Mouse (Mus musculus): ENCODE data around the gene Fxyd3. TPM values are rescaled to one million over a fixed set of nuclear protein-coding genes. Genes with fewer than 3 reads are reported as not detected.

The Fxyd3 gene
- polyA plus RNA-seq, 1 experiment from 2014 or later = not detected

- Histone ChIP-seq H3K4me1 (ENCODE audit: control insufficient read depth, insufficient read depth, low read length) (no peaks in the 10 kb centered on the region), H3K9me3 (ENCODE audit: control insufficient read depth, low read length) (no peaks in the 10 kb centered on the region), H3K9ac (replicated peaks; ENCODE audit: low read length) (no peak overlapping the region), H3K27me3 (ENCODE audit: control insufficient read depth, insufficient read depth, low read length) (peaks cover 14% of the 10 kb centered on the region), H3K27ac (replicated peaks; ENCODE audit: low read depth, low read length) (no peak overlapping the region), H3K4me2 (ENCODE audit: low read length) (no peak overlapping the region), H3K4me3 (replicated peaks; ENCODE audit: low read depth, low read length) (no peak overlapping the region), H3K36me3 (ENCODE audit: control insufficient read depth, insufficient read depth, low read length) (no peaks in the 10 kb centered on the region)
- no peak for ATAC-seq (ENCODE audit: low FRiP score, low TSS enrichment)
- WGBS = 80% methylated on average over 5 of the region's 5 CpGs
- DNase-seq = no peak
Observed at GRCm38 (mm10) chr7:31057730-31058129, 18.8 kb downstream of the Fxyd3 start.

- H3K4me3 ChIP-seq (replicated peaks; ENCODE audit: low read depth, low read length) = no peak within 1 kb of the TSS
- H3K9me3 ChIP-seq (ENCODE audit: control insufficient read depth, low read length) = no peaks in the 10 kb centered on the region
- H3K4me2 ChIP-seq (ENCODE audit: low read length) = no peak within 1 kb of the TSS
- peaks cover 21% of the 10 kb centered on the region for H3K27me3 ChIP-seq (ENCODE audit: control insufficient read depth, insufficient read depth, low read length)
- H3K9ac ChIP-seq (replicated peaks; ENCODE audit: low read length) = no peak within 1 kb of the TSS
- no peaks in the 10 kb centered on the region for H3K36me3 ChIP-seq (ENCODE audit: control insufficient read depth, insufficient read depth, low read length)
- 71% methylated on average over 2 of the region's 2 CpGs for WGBS
- no peak within 1 kb of the TSS for H3K27ac ChIP-seq (replicated peaks; ENCODE audit: low read depth, low read length)
- 0 out of 2 replicates have a peak, but pooled peaks cover 3% of the 10 kb centered on the region for H3K4me1 ChIP-seq (ENCODE audit: control insufficient read depth, insufficient read depth, low read length)
- DNase-seq (no peak), ATAC-seq (ENCODE audit: low FRiP score, low TSS enrichment) (no peak)
Observed at GRCm38 (mm10) chr7:31057071-31057470, 19.4 kb downstream of the Fxyd3 start, which contains the start of gene Fxyd1. TSS of gene Fxyd1 (minus strand) at chr7:31057199.

DNA sequence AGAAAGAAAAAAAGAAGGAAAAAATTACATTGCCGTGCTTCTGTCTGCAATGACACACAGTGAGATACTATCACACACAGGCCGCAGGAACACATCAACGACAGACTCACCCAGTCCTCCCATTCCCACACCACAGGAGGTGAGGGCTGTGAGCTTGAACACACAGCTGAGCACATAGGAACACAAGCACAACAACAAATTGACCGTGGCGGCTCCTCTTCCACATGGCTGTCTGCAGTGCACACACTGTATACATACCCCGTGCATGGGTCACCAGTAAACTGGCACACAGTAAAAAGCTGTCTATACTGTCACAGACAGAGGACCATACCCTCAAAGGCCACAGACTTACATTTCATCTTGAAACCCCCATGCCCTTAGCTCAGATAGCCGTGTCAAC is 20.1 kb downstream of the Fxyd3 start:
- Histone ChIP-seq H3K27ac (replicated peaks; ENCODE audit: low read depth, low read length) (no peak overlapping the region), H3K4me1 (ENCODE audit: control insufficient read depth, insufficient read depth, low read length) (peaks cover 3% of the 10 kb centered on the region; the same call in 1 of the 2 replicates), H3K9me3 (ENCODE audit: control insufficient read depth, low read length) (no peaks in the 10 kb centered on the region), H3K27me3 (ENCODE audit: control insufficient read depth, insufficient read depth, low read length) (peaks cover 27% of the 10 kb centered on the region), H3K9ac (replicated peaks; ENCODE audit: low read length) (no peak overlapping the region), H3K4me2 (ENCODE audit: low read length) (no peak overlapping the region), H3K4me3 (replicated peaks; ENCODE audit: low read depth, low read length) (no peak overlapping the region), H3K36me3 (ENCODE audit: control insufficient read depth, insufficient read depth, low read length) (no peaks in the 10 kb centered on the region)
- WGBS = 79% methylated on average over 7 of the region's 7 CpGs
- DNase-seq (no peak), ATAC-seq (ENCODE audit: low FRiP score, low TSS enrichment) (no peak)

GRCm38 (mm10) chr7:31055883-31056282 is 20.6 kb downstream of the Fxyd3 start:
- Histone ChIP-seq H3K4me2 (ENCODE audit: low read length) (no peak overlapping the region), H3K36me3 (ENCODE audit: control insufficient read depth, insufficient read depth, low read length) (no peaks in the 10 kb centered on the region), H3K9me3 (ENCODE audit: control insufficient read depth, low read length) (no peaks in the 10 kb centered on the region), H3K9ac (replicated peaks; ENCODE audit: low read length) (no peak overlapping the region), H3K4me3 (replicated peaks; ENCODE audit: low read depth, low read length) (no peak overlapping the region), H3K27ac (replicated peaks; ENCODE audit: low read depth, low read length) (no peak overlapping the region), H3K4me1 (ENCODE audit: control insufficient read depth, insufficient read depth, low read length) (peaks cover 9% of the 10 kb centered on the region), H3K27me3 (ENCODE audit: control insufficient read depth, insufficient read depth, low read length) (peaks cover 33% of the 10 kb centered on the region)
- WGBS = 34% methylated on average over 3 of the region's 4 CpGs
- DNase-seq (no peak), ATAC-seq (ENCODE audit: low FRiP score, low TSS enrichment) (no peak)

- H3K4me2 ChIP-seq (ENCODE audit: low read length) = no peak overlapping the region
- H3K4me3 ChIP-seq (replicated peaks; ENCODE audit: low read depth, low read length) = no peak overlapping the region
- ATAC-seq (ENCODE audit: low FRiP score, low TSS enrichment) = no peak
- no peak overlapping the region for H3K9ac ChIP-seq (replicated peaks; ENCODE audit: low read length)
- H3K27me3 ChIP-seq (ENCODE audit: control insufficient read depth, insufficient read depth, low read length) = peaks cover 38% of the 10 kb centered on the region
- WGBS = 2% methylated on average over 10 of the region's 10 CpGs
- H3K27ac ChIP-seq (replicated peaks; ENCODE audit: low read depth, low read length) = no peak overlapping the region
- H3K4me1 ChIP-seq (ENCODE audit: control insufficient read depth, insufficient read depth, low read length) = peaks cover 13% of the 10 kb centered on the region
- no peaks in the 10 kb centered on the region for H3K36me3 ChIP-seq (ENCODE audit: control insufficient read depth, insufficient read depth, low read length)
- H3K9me3 ChIP-seq (ENCODE audit: control insufficient read depth, low read length) = no peaks in the 10 kb centered on the region
- DNase-seq = peak; percentile 13
Observed at GRCm38 (mm10) chr7:31055354-31055824, 21.1 kb downstream of the Fxyd3 start.

DNA sequence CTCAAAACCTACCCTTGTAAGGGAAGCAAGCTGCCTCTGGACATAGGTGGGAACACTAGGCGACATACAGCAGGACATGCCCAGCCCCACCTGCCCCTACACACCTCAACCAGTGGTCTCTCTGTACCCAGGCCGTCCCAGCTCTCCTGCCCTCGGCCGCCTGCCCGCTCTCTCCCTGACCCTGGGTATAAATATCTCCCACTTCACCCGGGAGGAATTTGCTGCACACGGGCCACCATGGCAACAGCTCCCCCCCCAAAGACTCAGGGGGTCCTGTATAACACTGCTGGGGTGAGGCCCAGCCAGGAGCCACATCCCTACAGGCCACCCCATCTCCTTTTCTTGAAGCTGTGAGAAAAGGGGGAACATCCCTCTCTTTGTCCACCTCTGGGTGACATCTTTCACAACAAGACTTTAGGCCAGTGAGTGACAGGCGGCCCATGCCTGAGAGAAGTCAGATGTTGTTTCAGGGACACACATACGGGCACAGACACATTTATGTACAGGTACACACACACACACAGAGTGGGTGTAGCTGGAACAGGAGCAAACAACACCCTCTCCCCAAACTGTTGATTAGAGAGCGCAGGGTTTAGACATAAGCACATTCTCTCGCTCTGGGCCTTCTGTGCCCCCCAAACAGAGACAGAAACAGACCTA is 21.7 kb downstream of the Fxyd3 start:
- Histone ChIP-seq H3K4me2 (ENCODE audit: low read length) (no peak overlapping the region), H3K9me3 (ENCODE audit: control insufficient read depth, low read length) (no peaks in the 10 kb centered on the region), H3K27me3 (ENCODE audit: control insufficient read depth, insufficient read depth, low read length) (peaks cover 38% of the 10 kb centered on the region), H3K9ac (replicated peaks; ENCODE audit: low read length) (no peak overlapping the region), H3K36me3 (ENCODE audit: control insufficient read depth, insufficient read depth, low read length) (no peaks in the 10 kb centered on the region), H3K4me1 (ENCODE audit: control insufficient read depth, insufficient read depth, low read length) (peaks cover 18% of the 10 kb centered on the region), H3K27ac (replicated peaks; ENCODE audit: low read depth, low read length) (no peak overlapping the region), H3K4me3 (replicated peaks; ENCODE audit: low read depth, low read length) (no peak overlapping the region)
- ATAC-seq (ENCODE audit: low FRiP score, low TSS enrichment) (no peak), DNase-seq (no peak)
- 40% methylated on average over 11 of the region's 11 CpGs for WGBS

DNA sequence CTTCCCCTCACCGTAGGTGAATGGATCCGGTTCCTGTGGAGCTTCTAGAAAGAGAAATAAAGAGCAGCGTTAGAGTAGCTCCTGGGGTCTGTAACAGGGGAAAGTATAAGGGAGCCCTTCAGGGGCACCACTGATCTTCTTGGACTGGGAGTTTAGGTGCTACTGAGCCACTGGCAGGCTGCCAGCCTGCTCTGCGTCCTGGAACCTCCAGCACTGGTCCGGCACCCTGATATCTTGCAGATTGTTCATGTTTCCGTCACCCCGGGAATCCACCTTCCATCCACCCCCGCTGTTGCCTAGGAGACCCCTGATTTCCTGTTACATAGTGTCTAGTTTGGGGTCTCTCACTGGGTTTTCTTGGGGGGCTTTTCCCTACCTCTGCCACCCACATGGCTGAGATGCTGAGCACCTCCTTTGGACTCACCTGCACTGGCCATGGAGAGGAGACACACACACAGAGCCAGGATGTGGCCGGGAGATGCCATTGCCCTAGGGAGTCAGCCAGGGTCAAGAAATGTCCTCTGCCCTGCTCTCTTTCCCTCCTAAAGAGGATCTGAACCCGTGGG is 22.5 kb downstream of the Fxyd3 start:
- Histone ChIP-seq H3K4me2 (ENCODE audit: low read length) (no peak overlapping the region), H3K27ac (replicated peaks; ENCODE audit: low read depth, low read length) (no peak overlapping the region), H3K4me1 (ENCODE audit: control insufficient read depth, insufficient read depth, low read length) (peaks cover 24% of the 10 kb centered on the region), H3K36me3 (ENCODE audit: control insufficient read depth, insufficient read depth, low read length) (no peaks in the 10 kb centered on the region), H3K4me3 (replicated peaks; ENCODE audit: low read depth, low read length) (no peak overlapping the region), H3K9me3 (ENCODE audit: control insufficient read depth, low read length) (no peaks in the 10 kb centered on the region), H3K9ac (replicated peaks; ENCODE audit: low read length) (no peak overlapping the region), H3K27me3 (ENCODE audit: control insufficient read depth, insufficient read depth, low read length) (peaks cover 38% of the 10 kb centered on the region)
- ATAC-seq (ENCODE audit: low FRiP score, low TSS enrichment) = no peak
- WGBS = 33% methylated on average over 10 of the region's 10 CpGs
- no peak for DNase-seq

- DNase-seq (peak; percentile 59), ATAC-seq (ENCODE audit: low FRiP score, low TSS enrichment) (no peak)
- no peaks in the 10 kb centered on the region for H3K9me3 ChIP-seq (ENCODE audit: control insufficient read depth, low read length)
- WGBS = under 1% methylated on average over 34 of the region's 34 CpGs
- H3K4me1 ChIP-seq (ENCODE audit: control insufficient read depth, insufficient read depth, low read length) = peaks cover 24% of the 10 kb centered on the region
- H3K4me2 ChIP-seq (ENCODE audit: low read length) = peak overlapping the region; percentile 63
- H3K27me3 ChIP-seq (ENCODE audit: control insufficient read depth, insufficient read depth, low read length) = peaks cover 38% of the 10 kb centered on the region
- peak overlapping the region; percentile 14; the same call in 1 of the 2 replicates for H3K4me3 ChIP-seq (replicated peaks; ENCODE audit: low read depth, low read length)
- H3K36me3 ChIP-seq (ENCODE audit: control insufficient read depth, insufficient read depth, low read length) = no peaks in the 10 kb centered on the region
- 0 out of 2 replicates have a peak overlapping the region, but pooled peaks have one; percentile 29 for H3K9ac ChIP-seq (replicated peaks; ENCODE audit: low read length)
- no peak overlapping the region for H3K27ac ChIP-seq (replicated peaks; ENCODE audit: low read depth, low read length)
Observed at GRCm38 (mm10) chr7:31052636-31053434, 23.7 kb downstream of the Fxyd3 start.
